Mouse (Mus musculus) bone marrow, adult 2 months (tissue): ENCODE results near the gene Atp2b2. TPM values are rescaled to one million over a fixed set of nuclear protein-coding genes. Genes with fewer than 3 reads are reported as not detected.

Source experiments
- H3K27ac ChIP-seq: fragments of 200-500 bp; 2 replicates; pipeline ENCODE4 v1.5.1; 2012; ENCODE audit warnings: low read depth, mild to moderate bottlenecking, control low read depth, inconsistent platforms, low read length; ENCODE audit not compliant: control insufficient read depth, poor library complexity, insufficient read depth
- H3K4me1 ChIP-seq: fragments of 200-500 bp; 2 replicates; pipeline ENCODE4 v1.6.1; 2011; ENCODE audit warnings: low read length; ENCODE audit not compliant: control insufficient read depth, insufficient read depth
- H3K4me3 ChIP-seq: fragments of 200-500 bp; replicated peaks from 2 replicates; pipeline ENCODE3; 2011; ENCODE audit warnings: mild to moderate bottlenecking, low read depth, low read length, control low read depth; ENCODE audit not compliant: control insufficient read depth
- CTCF ChIP-seq: fragments of 200-500 bp; IDR thresholded peaks from 2 replicates; pipeline ENCODE4 v1.5.1; 2011; ENCODE audit warnings: low read length, control low read depth; ENCODE audit not compliant: control insufficient read depth, insufficient read depth
- POLR2A ChIP-seq: fragments of 200-500 bp; IDR thresholded peaks from 2 replicates; pipeline ENCODE4 v1.6.1; 2011; ENCODE audit warnings: low read depth, mild to moderate bottlenecking, control low read depth, low read length, borderline replicate concordance; ENCODE audit not compliant: control insufficient read depth
- WGBS: fragments of 180-500 bp; shearing (Covaris S2); methylation state at CpG from one replicate; pipeline ENCODE4 v1.1.7; 2018; 5-methylcytosine and 5-hydroxymethylcytosine counted together
- polyA plus RNA-seq: library from polyadenylated mRNA; stranded (reverse); fragments of >200 nt; gene quantifications from 2 replicates; pipeline ENCODE4 v1.2.4, GENCODE M21; 2011; ENCODE audit warnings: low replicate concordance; ENCODE audit not compliant: missing spikeins, insufficient read depth, insufficient read length

Gene Atp2b2
- polyA plus RNA-seq, 1 experiment, result 0.92 TPM

DNA sequence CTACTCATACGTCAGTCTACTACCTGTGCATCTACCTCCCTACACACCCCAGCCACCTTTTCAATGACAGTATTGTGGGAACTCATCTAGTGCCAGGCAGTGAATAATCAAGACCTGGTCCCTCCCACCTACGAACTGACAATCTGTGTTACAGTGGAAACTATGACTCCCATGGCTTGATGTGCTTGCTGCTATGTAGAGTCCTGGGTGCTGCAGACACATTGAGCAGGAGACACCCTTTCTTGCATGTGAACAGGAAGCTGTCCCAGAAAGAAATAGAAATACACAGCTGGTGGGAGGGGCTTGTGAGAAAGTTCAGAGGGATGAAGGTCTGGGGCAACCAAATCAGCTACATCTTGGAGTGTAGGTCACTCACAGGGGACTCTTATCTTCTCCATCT, 195.3 kb downstream of the Atp2b2 start:
- TF ChIP-seq POLR2A, result no peak
- no peak for TF ChIP-seq CTCF
- Histone ChIP-seq H3K4me1 (peaks cover 2% of the 10 kb centered on the region; the same call in 1 of the 2 replicates), H3K4me3 (no peak overlapping the region), H3K27ac (no peak overlapping the region)
- 63% methylated on average over 2 of the region's 2 CpGs for WGBS

DNA sequence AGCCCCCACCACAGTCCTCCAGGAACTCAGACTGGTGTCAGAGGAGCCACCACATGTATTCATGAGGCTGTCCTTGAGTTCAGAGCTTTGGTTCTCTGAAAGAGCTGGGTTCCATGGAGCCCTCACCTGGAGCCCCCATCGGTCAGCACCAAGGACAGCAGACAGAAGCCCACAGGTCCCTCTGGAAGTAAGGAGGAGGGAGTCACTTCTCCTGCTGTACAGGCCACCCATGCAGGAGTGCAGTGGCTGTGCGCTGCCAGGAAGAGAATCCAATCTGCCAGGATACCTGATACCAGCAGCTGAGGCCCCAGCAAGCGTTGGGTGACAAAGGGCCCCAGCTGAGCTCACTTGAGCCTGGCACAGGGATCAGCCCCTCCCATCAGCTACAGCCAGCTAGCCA, 199.2 kb downstream of the Atp2b2 start:
- no peak for TF ChIP-seq POLR2A
- no peak for TF ChIP-seq CTCF
- Histone ChIP-seq H3K4me3 (no peak overlapping the region), H3K4me1 (no peaks in the 10 kb centered on the region), H3K27ac (no peak overlapping the region)
- WGBS, result 13% methylated on average over 3 of the region's 3 CpGs

DNA sequence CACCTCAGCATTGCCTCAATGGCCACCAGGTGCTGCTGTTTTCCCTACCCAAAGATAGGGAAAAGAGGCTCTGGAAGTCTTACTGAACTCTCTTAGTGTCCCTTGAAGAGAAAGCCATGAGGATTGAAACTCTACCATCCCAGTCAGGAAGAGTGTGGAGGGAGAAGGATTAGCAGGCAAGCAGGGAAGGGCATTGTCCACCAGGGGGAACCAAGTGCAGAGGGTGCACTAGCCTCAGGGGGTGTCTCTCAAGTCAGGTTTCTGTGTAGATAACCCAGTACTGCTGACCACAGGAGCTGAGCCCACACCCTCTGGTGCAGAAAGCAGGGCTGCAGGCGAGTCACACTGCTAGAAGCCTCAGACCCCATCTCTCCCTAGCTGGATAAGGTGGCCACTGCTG, 203.9 kb downstream of the Atp2b2 start:
- Histone ChIP-seq H3K4me3 (no peak overlapping the region), H3K4me1 (no peaks in the 10 kb centered on the region), H3K27ac (no peak overlapping the region)
- WGBS, result 19% methylated on average over 1 of the region's 1 CpGs
- TF ChIP-seq CTCF (peak; percentile 16; the same call in 1 of the 2 replicates), POLR2A (no peak)

DNA sequence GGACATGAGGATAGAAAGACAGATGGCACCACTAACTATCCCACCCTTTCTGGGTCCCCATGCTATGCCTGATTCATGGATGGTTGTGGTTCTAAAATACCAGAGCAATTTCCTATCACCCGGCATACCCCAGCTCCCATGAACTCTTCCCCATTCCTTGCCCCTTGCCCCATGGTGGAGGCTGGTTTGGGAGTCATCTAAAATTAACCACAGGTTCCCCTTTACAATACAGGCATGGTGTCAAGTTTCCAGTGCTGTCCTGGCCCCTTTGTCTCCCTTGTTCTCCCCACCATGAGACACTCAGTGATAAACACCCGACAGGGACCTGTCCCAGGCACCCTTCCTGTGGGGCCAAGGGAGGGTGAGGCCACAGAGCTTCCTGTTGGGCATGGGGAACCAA, 204.7 kb downstream of the Atp2b2 start:
- Histone ChIP-seq H3K4me1 (no peaks in the 10 kb centered on the region), H3K4me3 (no peak overlapping the region), H3K27ac (no peak overlapping the region)
- WGBS, result 15% methylated on average over 2 of the region's 2 CpGs
- TF ChIP-seq CTCF (no peak), POLR2A (no peak)

DNA sequence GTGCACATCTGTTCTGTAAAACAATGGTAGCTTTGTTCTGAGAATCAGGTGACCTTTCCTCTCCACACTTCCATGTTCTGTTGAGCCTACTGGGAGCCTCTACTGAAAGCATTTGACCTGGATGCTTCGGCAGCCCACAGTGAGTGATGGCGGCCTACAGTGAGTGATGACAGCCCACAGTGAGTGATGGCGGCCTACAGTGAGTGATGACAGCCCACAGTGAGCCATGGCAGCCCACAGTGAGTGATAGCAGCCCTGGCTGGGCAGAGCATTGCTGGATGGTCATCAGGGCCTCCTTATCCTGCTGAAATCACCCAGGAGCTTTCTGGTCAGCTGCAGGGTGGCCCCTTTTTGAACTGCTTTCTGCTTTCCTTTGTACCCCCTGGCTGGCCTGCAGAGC, 205.9 kb downstream of the Atp2b2 start:
- WGBS, result 68% methylated on average over 3 of the region's 3 CpGs
- TF ChIP-seq POLR2A, result no peak
- TF ChIP-seq CTCF, result no peak
- Histone ChIP-seq H3K4me3 (no peak overlapping the region), H3K4me1 (no peaks in the 10 kb centered on the region), H3K27ac (no peak overlapping the region)

DNA sequence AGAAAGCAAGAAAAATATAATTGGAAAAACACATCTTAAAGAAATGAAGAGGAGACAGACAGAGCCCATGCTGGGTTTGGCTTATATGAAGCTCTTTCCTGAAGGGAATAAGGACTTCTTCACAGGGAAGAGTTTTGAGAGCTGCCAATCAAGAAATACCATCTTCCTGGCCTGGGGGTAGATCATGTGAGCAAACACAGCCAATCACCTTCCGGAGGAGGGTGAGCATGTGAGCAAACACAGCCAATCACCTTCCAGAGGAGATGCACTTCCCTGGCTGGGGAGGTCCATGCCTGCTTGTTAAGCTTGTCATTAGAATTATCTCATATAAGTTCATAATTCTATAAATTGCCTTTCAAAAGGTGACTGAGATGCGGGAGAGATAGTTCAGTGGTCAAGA, 211.9 kb downstream of the Atp2b2 start:
- H3K4me3 ChIP-seq, result no peak overlapping the region
- no peak for TF ChIP-seq POLR2A
- TF ChIP-seq CTCF, result no peak
- H3K4me1 ChIP-seq, result no peaks in the 10 kb centered on the region
- 76% methylated on average over 2 of the region's 2 CpGs for WGBS
- H3K27ac ChIP-seq, result no peak overlapping the region

DNA sequence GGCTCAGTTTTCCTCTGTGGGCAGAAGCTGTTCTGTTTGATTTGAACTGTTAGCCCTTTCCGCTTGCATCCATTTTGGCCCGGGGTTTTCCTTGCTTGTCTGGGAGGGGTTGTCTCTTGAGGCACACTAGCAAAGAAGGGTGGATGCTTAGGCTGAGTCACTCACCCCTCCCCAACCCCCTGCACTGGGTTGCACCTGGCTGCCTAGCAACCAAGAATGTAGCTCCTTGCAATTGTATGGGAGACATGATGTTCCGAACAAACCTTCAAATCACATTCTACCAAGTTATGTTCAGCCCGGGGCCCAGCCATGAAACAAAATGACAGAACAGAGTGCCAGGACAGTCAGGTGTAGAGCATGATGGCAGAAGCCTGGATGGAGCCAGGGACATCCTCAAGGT, 215.1 kb downstream of the Atp2b2 start:
- TF ChIP-seq POLR2A (no peak), CTCF (no peak)
- Histone ChIP-seq H3K4me3 (no peak overlapping the region), H3K27ac (no peak overlapping the region), H3K4me1 (no peaks in the 10 kb centered on the region)
- 84% methylated on average over 4 of the region's 4 CpGs for WGBS

DNA sequence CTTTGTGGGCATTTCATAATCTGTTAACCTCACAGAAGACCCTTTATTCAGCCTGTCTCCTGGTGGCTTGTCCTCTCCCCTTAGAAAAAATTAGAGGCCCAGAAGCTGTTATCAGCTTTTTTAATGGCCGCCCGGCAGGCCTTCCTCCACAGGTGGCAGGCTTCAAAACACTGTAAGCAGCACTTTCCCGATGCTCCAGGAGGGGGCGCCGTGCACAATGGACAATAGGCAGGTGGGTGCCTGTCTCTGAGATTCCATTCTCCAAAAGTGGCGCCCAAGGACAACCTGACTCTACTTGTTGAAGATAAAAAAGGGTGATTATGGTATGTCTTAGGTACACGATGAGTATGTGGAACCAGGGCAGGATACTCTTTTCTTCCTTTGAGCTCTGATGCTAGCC, 220.0 kb downstream of the Atp2b2 start:
- peaks cover 5% of the 10 kb centered on the region for H3K4me1 ChIP-seq
- no peak overlapping the region for H3K4me3 ChIP-seq
- H3K27ac ChIP-seq, result no peak overlapping the region
- TF ChIP-seq CTCF (peak; percentile 60), POLR2A (no peak)
- WGBS, result 26% methylated on average over 7 of the region's 7 CpGs

DNA sequence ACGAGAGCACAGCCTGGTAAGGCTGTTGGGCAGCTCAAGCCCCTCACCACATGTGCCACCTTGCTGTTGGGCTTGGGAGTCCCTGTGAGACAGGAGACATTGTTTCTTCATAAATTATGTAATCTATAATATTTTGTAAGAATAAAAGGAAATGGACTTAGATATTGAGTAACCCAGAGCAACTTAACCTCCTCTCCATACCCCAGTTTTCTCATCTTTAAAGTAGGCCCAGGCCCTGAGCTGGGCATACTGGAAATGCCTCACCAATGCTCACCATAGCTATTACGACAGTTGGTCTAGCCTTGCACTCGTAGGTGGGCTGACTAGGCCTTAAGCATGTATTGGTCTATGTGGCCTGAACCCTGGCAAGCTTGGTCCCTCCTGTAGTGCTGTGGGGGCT, 225.7 kb downstream of the Atp2b2 start:
- Histone ChIP-seq H3K27ac (no peak overlapping the region), H3K4me3 (no peak overlapping the region), H3K4me1 (peaks cover 6% of the 10 kb centered on the region)
- no peak for TF ChIP-seq POLR2A
- no peak for TF ChIP-seq CTCF
- WGBS, result 47% methylated on average over 3 of the region's 3 CpGs
